Mouse (Mus musculus) forebrain, embryonic 16.5 days (tissue): ENCODE data around the gene Orai2. TPM values are rescaled to one million over a fixed set of nuclear protein-coding genes. Genes with fewer than 3 reads are reported as not detected.

Source experiments
- microRNA-seq: library from miRNA; unstranded; fragments of <30 nt; microRNA quantifications from one replicate; pipeline ENCODE4, GENCODE M21; 2017
- polyA plus RNA-seq: library from polyadenylated mRNA; unstranded; fragments of >200 nt; fragmentation: Nextera tagmentation; extraction: Ambion mirVana; gene quantifications from 2 replicates; pipeline ENCODE4 v1.2.1, GENCODE M21; 2015

Gene Orai2
- polyA plus RNA-seq, 1 experiment from 2014 or later = 44.2 TPM

Small RNAs within 50 kb of the gene (microRNA-seq; reads per million reads assigned to microRNA genes)
- 0.62 reads per million for gene Mir7035

Other genes starting within 250 kb of the Orai2 start
- gene Ywhag, start 236.1 kb downstream of the Orai2 start, polyA plus RNA-seq = 870 and 902 TPM in 2 replicates
- 0.71 and 1.0 TPM in 2 replicates for gene Ssc4d, start 196.2 kb downstream of the Orai2 start, polyA plus RNA-seq
- 0.19 TPM in 1 of 2 replicates, not detected in the other for gene Zp3, start 190.6 kb downstream of the Orai2 start, polyA plus RNA-seq
- 26.4 and 28.1 TPM in 2 replicates for gene Dtx2, start 175.9 kb downstream of the Orai2 start, polyA plus RNA-seq
- gene Upk3b, start 132.2 kb downstream of the Orai2 start, polyA plus RNA-seq = not detected in 2 replicates
- gene Upk3bl, start 116.2 kb downstream of the Orai2 start, polyA plus RNA-seq = not detected in 2 replicates
- 5.9 and 9.1 TPM in 2 replicates for gene Rasa4, start 86.8 kb downstream of the Orai2 start, polyA plus RNA-seq
- gene Polr2j, start 54.1 kb downstream of the Orai2 start, polyA plus RNA-seq = 214 and 228 TPM in 2 replicates
- 32.1 and 32.7 TPM in 2 replicates for gene Lrwd1, start 34.6 kb downstream of the Orai2 start, polyA plus RNA-seq
- 18.0 and 19.4 TPM in 2 replicates for gene Alkbh4, start 34.6 kb downstream of the Orai2 start, polyA plus RNA-seq
- 54.0 and 63.0 TPM in 2 replicates for gene Prkrip1, start 28.2 kb upstream of the Orai2 start, polyA plus RNA-seq
- 30.3 and 33.3 TPM in 2 replicates for gene Sh2b2, start 75.8 kb upstream of the Orai2 start, polyA plus RNA-seq